In the genomic region with DNA sequence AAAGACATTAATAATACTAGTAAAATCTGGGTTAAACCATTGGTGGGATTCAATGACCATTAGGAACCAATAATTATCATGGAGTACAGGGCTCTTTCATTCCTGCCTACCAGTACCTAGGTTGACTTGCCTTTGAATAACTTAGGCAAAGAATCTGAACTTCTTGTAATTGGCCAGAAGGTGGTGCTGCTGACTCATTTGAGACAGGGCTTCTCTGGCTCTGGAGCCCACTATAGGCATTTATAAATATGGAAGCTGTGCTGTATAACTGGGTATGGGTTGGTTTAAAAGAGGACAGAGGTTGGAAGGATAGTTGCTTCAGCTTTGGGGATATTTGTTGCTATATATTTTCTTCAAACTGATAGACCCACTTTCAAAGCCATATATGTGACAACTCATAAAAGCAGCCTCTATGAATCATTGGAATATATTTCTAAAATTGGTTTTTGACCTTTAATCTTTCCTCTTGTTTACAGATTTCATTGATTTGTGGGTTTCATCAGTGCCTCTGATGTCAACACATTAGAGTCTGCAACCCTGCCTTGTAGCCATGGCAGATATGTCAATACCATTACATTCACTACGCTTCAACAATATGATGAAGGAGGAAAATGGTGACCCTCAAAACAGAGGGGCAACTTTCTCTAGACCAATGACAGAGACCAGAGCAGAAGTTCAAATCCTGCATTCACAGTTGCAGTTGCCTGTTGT, we compare ENCODE assay signal across 8 mouse cellular contexts. TPM values are rescaled to one million over a fixed set of nuclear protein-coding genes. Genes with fewer than 3 reads are reported as not detected.
A peak's percentile ranks its signal among the peaks of the same experiment; 100 is the strongest.
DNase-seq lines count a peak whose midpoint lies in the region; ATAC-seq and TF ChIP-seq lines count a peak whose summit lies in the region.

A gene (plus strand): TSS at position 551 of the 711 bp plus-strand sequence.

- TF ChIP-seq CTCF in lung, postnatal 0 days (IDR thresholded peaks at IDR 0.05), result peak; percentile 76
- TF ChIP-seq CTCF in stomach, postnatal 0 days (IDR thresholded peaks at IDR 0.05; ENCODE audit: low read depth), result peak; percentile 80

- no peak within 1 kb of the TSS for H3K27ac ChIP-seq in embryonic facial prominence, embryonic 11.5 days (replicated peaks; ENCODE audit: low read depth, low read length)
- H3K27ac ChIP-seq in lung, postnatal 0 days (ENCODE audit: low read length), result no peak within 1 kb of the TSS
- no peak within 1 kb of the TSS for H3K27ac ChIP-seq in stomach, postnatal 0 days (replicated peaks)

- no peak within 1 kb of the TSS for H3K9ac ChIP-seq in embryonic facial prominence, embryonic 11.5 days (replicated peaks; ENCODE audit: low read length)
- no peak within 1 kb of the TSS for H3K9ac ChIP-seq in lung, postnatal 0 days (replicated peaks; ENCODE audit: low read depth)
- H3K9ac ChIP-seq in stomach, postnatal 0 days (ENCODE audit: low read length), result no peak within 1 kb of the TSS

- H3K4me3 ChIP-seq in embryonic facial prominence, embryonic 11.5 days (ENCODE audit: low read depth, low read length), result no peak within 1 kb of the TSS
- no peak within 1 kb of the TSS for H3K4me3 ChIP-seq in lung, postnatal 0 days (ENCODE audit: low read depth, low read length)
- no peak within 1 kb of the TSS for H3K4me3 ChIP-seq in stomach, postnatal 0 days (ENCODE audit: low read depth, low read length)

- DNase-seq in cerebellum, adult 18-20 months, result peak; percentile 6 to 16
- no peak for DNase-seq in cerebellum, adult 11 months
- DNase-seq in left cerebral cortex, postnatal 4 days, result peak; percentile 5
- no peak for DNase-seq in left cerebral cortex, postnatal 36 days (ENCODE audit: low spot score in 2 of 2)
- peak; percentile 64 for DNase-seq in embryonic facial prominence, embryonic 11.5 days (ENCODE audit: low spot score)
- peak; percentile 43 for DNase-seq in lung, postnatal 0 days (ENCODE audit: low spot score)
- peak; percentile 20 for DNase-seq in stomach, postnatal 0 days (ENCODE audit: low spot score)

- H3K27me3 ChIP-seq in embryonic facial prominence, embryonic 11.5 days (ENCODE audit: control insufficient read depth, insufficient read depth, low read length), result peaks cover 2% of the 10 kb centered on the region; the same call in 1 of the 2 replicates
- no peaks in the 10 kb centered on the region for H3K27me3 ChIP-seq in lung, postnatal 0 days (replicated peaks; ENCODE audit: insufficient read depth, low read length)
- H3K27me3 ChIP-seq in stomach, postnatal 0 days (ENCODE audit: control insufficient read depth, insufficient read depth, low read length), result no peaks in the 10 kb centered on the region

- no peaks in the 10 kb centered on the region for H3K4me1 ChIP-seq in embryonic facial prominence, embryonic 11.5 days (ENCODE audit: control insufficient read depth, insufficient read depth, low read length)
- no peaks in the 10 kb centered on the region for H3K4me1 ChIP-seq in lung, postnatal 0 days (ENCODE audit: insufficient read depth, low read depth, low read length)
- no peaks in the 10 kb centered on the region for H3K4me1 ChIP-seq in stomach, postnatal 0 days (replicated peaks; ENCODE audit: control insufficient read depth, insufficient read depth)

- 97% methylated on average over 1 of the region's 1 CpGs for WGBS in embryonic facial prominence, embryonic 11.5 days
- WGBS in lung, postnatal 0 days, result 100% methylated on average over 1 of the region's 1 CpGs
- WGBS in stomach, postnatal 0 days, result 95% methylated on average over 1 of the region's 1 CpGs

- intact Hi-C loops in left cerebral cortex, postnatal 4 days (cut with DNase I), result loop anchor here (2.0 kb wide), 1 partner anchor 346 kb away; no protein-coding TSS in a partner anchor
- intact Hi-C loops in left cerebral cortex, postnatal 36 days (cut with DNase I), result loop anchor here (2.0 to 10.0 kb wide), 2 partner anchors 344 to 566 kb away; no protein-coding TSS in a partner anchor

- TF ChIP-seq EP300 in lung, postnatal 0 days (IDR thresholded peaks at IDR 0.05), result no peak
- TF ChIP-seq EP300 in stomach, postnatal 0 days (optimal IDR thresholded peaks at IDR 0.05), result no peak

- H3K36me3 ChIP-seq in embryonic facial prominence, embryonic 11.5 days (replicated peaks; ENCODE audit: control insufficient read depth, insufficient read depth, low read depth, low read length), result no peaks in the 10 kb centered on the region
- H3K36me3 ChIP-seq in lung, postnatal 0 days (ENCODE audit: insufficient read depth, low read length), result no peaks in the 10 kb centered on the region
- no peaks in the 10 kb centered on the region for H3K36me3 ChIP-seq in stomach, postnatal 0 days (ENCODE audit: control insufficient read depth, insufficient read depth, low read length)

- no peak for ATAC-seq in embryonic facial prominence, embryonic 11.5 days (replicated peaks; ENCODE audit: insufficient number of reproducible peaks, low FRiP score, low TSS enrichment, low read depth)
- no peak for ATAC-seq in lung, postnatal 0 days
- ATAC-seq in stomach, postnatal 0 days (ENCODE audit: low FRiP score, low TSS enrichment), result no peak
- no peak; the same call in 1 of the 2 replicates for ATAC-seq in megakaryocyte, adult 5-6 weeks (ENCODE audit: poor library complexity, severe bottlenecking)

- no peaks in the 10 kb centered on the region for H3K9me3 ChIP-seq in embryonic facial prominence, embryonic 11.5 days (replicated peaks; ENCODE audit: control insufficient read depth, low read length)
- no peaks in the 10 kb centered on the region for H3K9me3 ChIP-seq in lung, postnatal 0 days (ENCODE audit: low read length)
- no peaks in the 10 kb centered on the region for H3K9me3 ChIP-seq in stomach, postnatal 0 days (ENCODE audit: control insufficient read depth, low read length)

- no peak within 1 kb of the TSS for H3K4me2 ChIP-seq in embryonic facial prominence, embryonic 11.5 days (ENCODE audit: low read depth, low read length)
- no peak within 1 kb of the TSS for H3K4me2 ChIP-seq in lung, postnatal 0 days (replicated peaks; ENCODE audit: low read depth, low read length)
- no peak within 1 kb of the TSS for H3K4me2 ChIP-seq in stomach, postnatal 0 days (replicated peaks; ENCODE audit: low read depth)

RNA-seq across cellular contexts. Expression of the gene that starts here (rescaled TPM):
- 1 to 10 TPM; 2.0 TPM for total RNA-seq in left cerebral cortex, postnatal 4 days (2021)
- 1 to 10 TPM; 1.1 to 1.2 TPM for total RNA-seq in left cerebral cortex, postnatal 36 days (2021)
- polyA plus RNA-seq in embryonic facial prominence, embryonic 11.5 days (2014; fragmentation: Nextera tagmentation; extraction: Ambion mirVana), result 0.32 and 0.34 TPM in 2 replicates
- 0.08 TPM in 2 replicates for polyA plus RNA-seq in lung, postnatal 0 days (2015; fragmentation: Nextera tagmentation; extraction: Ambion mirVana)
- 0.15 and 0.24 TPM in 2 replicates for polyA plus RNA-seq in stomach, postnatal 0 days (2015; fragmentation: Nextera tagmentation; extraction: Ambion mirVana)
- total RNA-seq in megakaryocyte, adult 5-6 weeks (2015), result not detected in 2 replicates
- total RNA-seq in megakaryocyte, adult 5-6 weeks (2017), result not detected in 2 replicates

Comparison
In these comparisons a context has a peak if more than half of its experiments do, and no peak if none do; other contexts are left out.
1. DNase-seq: peak in cerebellum, adult 18-20 months (2 of 2) and left cerebral cortex, postnatal 4 days (single experiment); none in cerebellum, adult 11 months (single experiment) and left cerebral cortex, postnatal 36 days (0 of 2).
2. Peak in DNase-seq in embryonic facial prominence, embryonic 11.5 days; RNA of the gene not detected or under 1 TPM.
3. Peak in DNase-seq in lung, postnatal 0 days; RNA of the gene not detected or under 1 TPM.
4. Peak in DNase-seq in stomach, postnatal 0 days; RNA of the gene not detected or under 1 TPM.